Mouse (Mus musculus): Measurements from ENCODE around the gene Erich3.

Gene Erich3

DNA sequence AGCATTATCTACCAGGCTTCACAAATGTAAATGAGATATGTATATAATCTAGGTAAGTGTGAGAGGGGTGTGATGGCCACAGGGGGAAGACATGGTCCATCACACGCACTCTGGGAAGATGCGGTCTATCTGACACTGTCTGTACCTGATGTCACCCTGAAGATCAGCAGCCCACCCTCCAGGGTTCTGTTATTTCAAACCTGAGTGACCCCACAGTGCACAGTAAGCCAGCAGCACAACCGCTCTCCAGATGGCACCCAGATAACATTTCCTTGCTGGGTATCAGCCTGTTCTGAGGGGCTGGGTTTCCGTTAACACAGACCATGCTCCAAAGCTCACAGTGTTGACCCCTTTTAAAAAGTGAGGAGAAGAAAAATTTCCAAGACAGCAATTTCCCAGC is 102.7 kb downstream of the Erich3 start:
- DNase-seq (ENCODE audit: low read depth), result no peak

DNA sequence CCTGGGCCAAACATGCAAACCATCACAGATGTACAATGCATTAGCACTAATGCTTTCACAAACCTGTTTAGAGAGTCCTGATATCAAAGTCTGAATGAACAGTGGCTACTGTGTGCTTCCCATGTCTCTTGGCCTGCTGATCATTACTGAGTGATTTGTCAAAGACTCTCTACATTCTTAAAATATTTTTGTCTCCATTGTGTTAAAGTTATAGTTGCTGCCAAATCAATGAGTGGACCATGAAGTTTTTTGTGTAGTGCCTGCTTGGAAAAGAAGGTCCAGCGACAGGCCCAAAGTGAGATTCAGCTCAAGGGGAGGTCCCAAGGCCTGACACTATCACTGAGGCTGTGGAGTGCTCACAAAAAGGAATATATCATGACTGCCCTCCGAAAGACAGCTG is 108.0 kb downstream of the Erich3 start:
- DNase-seq (ENCODE audit: low read depth), result no peak

GRCm38 (mm10) chr3:154778836-154779595 is 115.4 kb downstream of the Erich3 start:
- peak; percentile 21 for DNase-seq (ENCODE audit: low read depth)

- no peak for DNase-seq (ENCODE audit: low read depth)
Observed at GRCm38 (mm10) chr3:154786354-154786753, 122.7 kb downstream of the Erich3 start.

DNA sequence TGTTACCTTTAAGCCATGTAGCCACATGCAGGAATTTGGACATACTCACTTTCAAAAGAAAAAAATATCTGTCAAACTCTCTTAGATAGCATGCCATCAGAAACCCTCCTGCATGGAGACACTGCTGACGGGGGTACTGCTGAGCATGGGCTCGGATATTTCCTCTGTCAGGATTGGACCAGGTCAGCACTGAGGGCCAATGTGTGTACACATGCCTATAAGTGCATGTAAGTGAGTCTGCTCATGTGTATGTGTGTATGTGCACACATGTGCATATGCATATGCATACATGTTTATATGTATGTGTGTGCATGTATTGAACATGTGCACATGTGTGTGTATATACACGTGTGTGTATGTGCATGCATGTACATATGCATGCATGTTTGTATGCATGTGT is 124.0 kb downstream of the Erich3 start:
- no peak for DNase-seq (ENCODE audit: low read depth)

- no peak for DNase-seq (ENCODE audit: low read depth)
Observed at GRCm38 (mm10) chr3:154793571-154793970, 129.9 kb downstream of the Erich3 start.

GRCm38 (mm10) chr3:154798806-154799205 is 135.1 kb downstream of the Erich3 start:
- DNase-seq (ENCODE audit: low read depth), result no peak

GRCm38 (mm10) chr3:154800454-154800853 is 136.8 kb downstream of the Erich3 start:
- no peak for DNase-seq (ENCODE audit: low read depth)

DNA sequence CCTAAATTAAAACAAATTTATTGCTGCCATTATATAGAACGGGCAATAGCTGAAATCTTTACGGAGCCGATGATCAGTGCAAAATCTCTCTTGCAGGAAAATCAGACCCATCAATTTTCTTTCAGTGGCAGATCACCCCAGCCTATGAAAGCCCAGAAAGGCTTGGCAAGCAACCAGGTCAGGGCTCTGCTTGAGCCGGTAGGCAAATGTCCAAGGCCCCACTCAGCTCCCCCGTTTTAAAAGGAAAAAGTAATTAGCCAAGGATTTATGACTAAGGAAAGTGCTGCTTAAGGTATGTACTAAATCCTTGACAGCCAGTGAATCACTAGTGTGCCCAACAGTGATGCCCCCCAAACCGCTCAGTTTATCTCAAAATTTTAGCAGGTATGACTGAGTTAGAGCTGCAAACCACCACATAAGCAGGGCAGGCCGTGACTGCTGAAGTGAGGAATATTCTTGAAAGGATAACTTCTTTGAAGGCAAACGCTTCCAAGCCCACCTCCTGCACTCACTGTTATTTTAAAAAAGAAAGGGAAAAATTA is 137.3 kb downstream of the Erich3 start:
- DNase-seq (ENCODE audit: low read depth), result no peak

- DNase-seq (ENCODE audit: low read depth), result no peak
Observed at GRCm38 (mm10) chr3:154806626-154807025, 143.0 kb downstream of the Erich3 start.

- DNase-seq (ENCODE audit: low read depth), result no peak
Observed at GRCm38 (mm10) chr3:154810273-154810870, 146.7 kb downstream of the Erich3 start.

DNA sequence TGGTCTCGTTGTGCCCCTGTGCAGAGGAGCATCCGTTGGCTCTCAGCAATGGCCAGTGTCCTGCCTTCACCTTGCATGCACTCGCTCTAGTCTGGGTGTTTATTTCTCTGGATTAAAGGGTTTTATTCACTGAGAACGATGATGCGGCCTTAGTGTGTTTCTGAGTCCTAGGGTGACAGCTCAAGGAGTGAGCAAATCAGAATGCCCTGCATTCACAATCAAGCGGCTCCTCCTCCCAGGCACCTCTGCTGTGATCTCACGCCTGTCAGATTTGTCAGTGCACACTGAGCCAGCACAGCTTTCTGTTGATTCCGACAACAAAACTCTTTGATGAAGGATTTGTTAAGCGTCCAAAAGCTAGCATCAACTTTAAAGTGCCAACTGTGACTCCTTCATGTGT is 147.6 kb downstream of the Erich3 start:
- DNase-seq (ENCODE audit: low read depth), result no peak

DNA sequence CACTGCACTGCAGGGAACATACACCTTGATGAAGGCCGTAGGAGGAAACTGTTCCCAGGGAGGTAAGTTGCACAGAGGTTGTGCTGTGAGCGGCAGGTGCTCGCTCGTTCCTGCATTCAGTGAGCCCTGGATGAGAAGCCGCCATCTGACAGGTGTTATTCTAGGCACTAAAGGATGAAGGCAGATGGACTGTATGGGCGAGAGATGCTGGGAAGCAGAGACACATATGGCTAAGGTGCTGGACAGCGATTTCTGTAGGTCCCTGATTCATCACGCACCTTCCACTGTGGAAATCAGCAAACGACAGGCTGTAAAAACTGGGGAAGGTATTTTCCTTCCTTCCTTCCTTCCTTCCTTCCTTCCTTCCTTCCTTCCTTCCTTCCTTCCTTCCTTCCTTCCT is 148.2 kb downstream of the Erich3 start:
- no peak for DNase-seq (ENCODE audit: low read depth)

DNA sequence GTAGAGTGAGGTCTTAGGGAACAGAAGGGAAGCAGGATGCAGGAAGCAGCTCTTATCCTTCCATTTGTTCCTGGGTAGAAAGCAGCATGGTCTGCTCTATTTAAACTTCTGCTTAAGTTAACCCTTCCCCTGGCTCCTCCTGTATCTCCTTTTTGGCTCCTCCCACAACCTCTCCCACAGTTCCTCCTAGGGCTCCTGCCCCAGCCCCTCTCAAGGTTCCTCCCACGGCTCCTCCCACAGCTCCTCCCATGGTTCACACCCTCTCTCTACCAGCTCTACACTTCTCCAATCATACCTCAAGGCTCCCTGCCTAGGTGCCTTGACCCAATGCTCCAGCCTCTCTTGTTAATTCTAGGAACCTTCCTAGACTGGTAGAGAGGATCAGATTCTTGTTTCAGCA is 149.2 kb downstream of the Erich3 start:
- no peak for DNase-seq (ENCODE audit: low read depth)

DNA sequence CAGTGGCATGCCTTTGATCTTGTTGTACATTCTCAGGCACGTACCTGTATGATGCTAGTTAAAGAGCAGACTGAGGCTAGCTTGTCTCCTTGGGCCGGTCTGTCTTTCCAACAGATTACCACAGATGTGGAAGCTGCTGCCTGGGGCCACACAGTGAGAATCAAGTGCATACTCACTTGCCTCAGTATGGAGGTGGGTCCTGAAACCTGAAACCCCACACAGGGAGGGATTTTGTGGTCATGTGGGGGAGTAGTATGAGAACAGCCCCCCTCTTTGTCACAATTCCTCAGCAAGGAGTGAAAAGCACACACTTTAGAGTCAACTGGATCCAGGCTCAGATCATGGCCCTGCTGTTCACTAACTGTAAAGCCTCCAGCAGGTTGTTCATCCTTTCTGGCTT is 151.9 kb downstream of the Erich3 start:
- no peak for DNase-seq (ENCODE audit: low read depth)

DNA sequence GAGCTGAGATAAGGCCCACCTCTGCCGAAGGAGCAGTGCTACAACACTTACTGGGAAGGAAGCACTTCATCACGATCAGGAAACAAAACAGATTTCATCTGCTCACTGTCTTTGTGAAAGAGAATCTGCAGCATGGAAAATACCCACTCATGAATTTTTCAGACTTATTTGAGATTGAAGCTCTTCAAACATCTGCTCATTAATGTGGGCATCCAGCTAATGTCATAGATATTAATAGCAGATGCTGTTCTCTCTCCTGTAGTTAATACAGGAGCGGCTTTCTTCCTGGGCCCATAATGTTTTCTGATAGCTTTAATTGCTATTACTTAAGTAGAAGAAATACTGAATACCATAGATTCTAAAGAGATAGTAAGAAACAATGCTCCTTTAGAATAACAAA is 152.6 kb downstream of the Erich3 start:
- DNase-seq (ENCODE audit: low read depth), result no peak

DNA sequence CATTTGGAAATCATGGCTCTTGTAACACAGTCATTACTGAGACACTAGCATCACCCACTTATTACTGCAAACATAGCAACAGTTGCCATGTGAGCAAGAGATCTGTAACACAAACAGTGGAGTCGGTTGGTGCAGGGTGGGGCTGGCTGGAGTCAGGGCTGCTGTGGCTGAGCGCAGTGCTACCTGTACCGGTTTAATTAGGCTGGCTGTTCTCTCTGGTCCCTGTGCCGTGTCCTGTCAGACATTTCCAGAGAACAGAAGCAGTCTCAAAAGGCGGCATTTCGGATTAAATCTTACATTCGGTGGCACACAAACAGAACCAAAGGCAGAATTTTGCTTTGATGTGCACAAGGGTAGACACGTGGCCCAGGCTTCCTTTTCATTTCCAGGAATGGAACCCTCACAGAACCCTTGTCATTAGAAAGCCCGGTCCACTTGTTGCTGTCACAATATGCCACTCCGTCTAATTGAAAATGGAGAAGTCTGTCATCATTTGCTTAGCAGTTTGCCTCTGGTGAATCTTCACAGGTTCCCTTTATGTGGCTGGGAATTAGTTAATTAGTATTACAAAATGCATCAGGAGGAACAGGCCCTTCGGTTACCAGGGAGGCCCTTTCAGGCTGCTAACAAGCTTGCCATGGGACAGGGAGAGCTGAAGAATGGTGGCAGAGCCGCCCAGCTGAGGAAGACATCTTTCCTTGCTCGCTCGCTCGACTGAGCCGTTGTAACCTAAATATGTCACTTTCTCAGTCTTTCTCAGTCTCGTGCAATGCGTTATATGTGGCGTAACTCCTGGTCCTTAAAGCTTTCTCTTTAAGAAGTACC is 153.4 kb downstream of the Erich3 start:
- no peak for DNase-seq (ENCODE audit: low read depth)
